Mouse (Mus musculus) heart, embryonic 10.5 days (tissue): ENCODE measurements around the gene Pklr. TPM values are rescaled to one million over a fixed set of nuclear protein-coding genes. Genes with fewer than 3 reads are reported as not detected.

Source experiments
- DNase-seq: peaks from one replicate; pipeline ENCODE4 v3.0.0-alpha.2; 2017; ENCODE audit warnings: low spot score
- H3K27ac ChIP-seq: fragments of 300-500 bp; sonication (generic); 2 replicates; pipeline ENCODE4 v1.5.1; 2016; ENCODE audit warnings: mild to moderate bottlenecking
- H3K27me3 ChIP-seq: fragments of 300-500 bp; sonication (generic); 2 replicates; pipeline ENCODE4 v1.6.1; 2016; ENCODE audit warnings: mild to moderate bottlenecking; ENCODE audit not compliant: poor library complexity, insufficient read depth, severe bottlenecking
- H3K36me3 ChIP-seq: fragments of 300-500 bp; sonication (generic); 2 replicates; pipeline ENCODE4 v1.6.1; 2016; ENCODE audit warnings: mild to moderate bottlenecking, moderate library complexity
- H3K4me1 ChIP-seq: fragments of 300-500 bp; sonication (generic); 2 replicates; pipeline ENCODE4 v1.6.1; 2016; ENCODE audit warnings: mild to moderate bottlenecking
- H3K4me3 ChIP-seq: fragments of 300-500 bp; sonication (generic); 2 replicates; pipeline ENCODE4 v1.5.1; 2016; ENCODE audit warnings: mild to moderate bottlenecking, moderate library complexity
- H3K9me3 ChIP-seq: fragments of 300-500 bp; sonication (generic); 2 replicates; pipeline ENCODE4 v1.6.1; 2016; ENCODE audit warnings: mild to moderate bottlenecking, moderate library complexity
- WGBS: fragments of 180-500 bp; shearing (Covaris S2); methylation state at CpG from one replicate; pipeline ENCODE4 v1.1.7; 2016; 5-methylcytosine and 5-hydroxymethylcytosine counted together
- polyA plus RNA-seq: library from polyadenylated mRNA; unstranded; fragments of >200 nt; fragmentation: Nextera tagmentation; extraction: Ambion mirVana; gene quantifications from 2 replicates; pipeline ENCODE4 v1.2.1, GENCODE M21; 2016

Pklr gene
- polyA plus RNA-seq, 1 experiment from 2014 or later, result 14.7 TPM

GRCm38 (mm10) chr3:89193351-89193750, 57.4 kb downstream of the Pklr start:
- no peak overlapping the region for H3K27ac ChIP-seq
- H3K27me3 ChIP-seq, result peaks cover 5% of the 10 kb centered on the region; the same call in 1 of the 2 replicates
- 83% methylated on average over 1 of the region's 1 CpGs for WGBS
- H3K4me3 ChIP-seq, result no peak overlapping the region
- H3K4me1 ChIP-seq, result peaks cover 18% of the 10 kb centered on the region
- no peak for DNase-seq
- peaks cover 5% of the 10 kb centered on the region for H3K36me3 ChIP-seq
- H3K9me3 ChIP-seq, result no peaks in the 10 kb centered on the region

DNA sequence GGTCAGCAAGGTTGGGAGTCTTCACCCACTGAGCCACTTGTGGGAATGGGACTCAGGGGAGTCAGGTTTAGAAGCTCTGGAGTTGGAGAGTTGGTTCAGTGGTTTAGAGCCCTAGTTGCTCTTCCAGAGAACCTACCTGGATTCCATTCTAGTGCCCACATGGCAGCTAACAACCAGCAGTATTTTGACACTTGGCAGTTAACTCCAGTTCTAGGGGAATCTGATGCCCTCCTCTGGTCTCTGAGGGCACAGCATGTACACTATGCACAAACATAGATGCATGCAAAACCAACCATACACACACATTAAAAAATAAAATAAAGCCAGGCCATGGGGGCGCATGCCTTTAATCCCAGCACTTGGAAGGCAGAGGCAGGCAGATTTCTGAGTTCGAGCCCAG, 57.9 kb downstream of the Pklr start:
- 88% methylated on average over 2 of the region's 2 CpGs for WGBS
- 0 out of 2 replicates have a peak, but pooled peaks cover under 1% of the 10 kb centered on the region for H3K27me3 ChIP-seq
- DNase-seq, result no peak
- peaks cover 13% of the 10 kb centered on the region for H3K4me1 ChIP-seq
- no peak overlapping the region for H3K27ac ChIP-seq
- H3K36me3 ChIP-seq, result no peaks in the 10 kb centered on the region
- H3K9me3 ChIP-seq, result no peaks in the 10 kb centered on the region
- H3K4me3 ChIP-seq, result no peak overlapping the region

Other genes with a start within 250 kb of the Pklr start
- gene Msto1, start 222.1 kb upstream of the Pklr start, polyA plus RNA-seq, result 74.1 and 75.9 TPM in 2 replicates
- gene Ash1l, start 185.5 kb upstream of the Pklr start, polyA plus RNA-seq, result 14.1 and 14.5 TPM in 2 replicates
- 148 and 158 TPM in 2 replicates for gene Dap3, start 185.0 kb upstream of the Pklr start, polyA plus RNA-seq
- 10.1 and 11.6 TPM in 2 replicates for gene Rusc1, start 42.8 kb upstream of the Pklr start, polyA plus RNA-seq
- not detected in 2 replicates for gene Gm43738, start 35.0 kb upstream of the Pklr start, polyA plus RNA-seq
- gene Fdps, start 34.2 kb upstream of the Pklr start, polyA plus RNA-seq, result 220 and 253 TPM in 2 replicates
- gene Hcn3, start 24.1 kb downstream of the Pklr start, polyA plus RNA-seq, result 0.77 and 0.85 TPM in 2 replicates
- gene Clk2, start 28.7 kb downstream of the Pklr start, polyA plus RNA-seq, result 18.4 and 32.2 TPM in 2 replicates
- 104 and 115 TPM in 2 replicates for gene Scamp3, start 41.3 kb downstream of the Pklr start, polyA plus RNA-seq
- 16.4 and 21.0 TPM in 2 replicates for gene Fam189b, start 47.0 kb downstream of the Pklr start, polyA plus RNA-seq
- gene Gba, start 66.8 kb downstream of the Pklr start, polyA plus RNA-seq, result 44.2 and 44.6 TPM in 2 replicates
- gene Thbs3, start 79.0 kb downstream of the Pklr start, polyA plus RNA-seq, result 18.1 and 20.0 TPM in 2 replicates
- 179 and 204 TPM in 2 replicates for gene Mtx1, start 90.9 kb downstream of the Pklr start, polyA plus RNA-seq
- 0.11 and 0.16 TPM in 2 replicates for gene Muc1, start 92.9 kb downstream of the Pklr start, polyA plus RNA-seq
- gene Krtcap2, start 109.8 kb downstream of the Pklr start, polyA plus RNA-seq, result 244 and 260 TPM in 2 replicates
- gene Trim46, start 110.2 kb downstream of the Pklr start, polyA plus RNA-seq, result 0.79 and 1.9 TPM in 2 replicates
- 76.7 and 86.0 TPM in 2 replicates for gene Dpm3, start 123.2 kb downstream of the Pklr start, polyA plus RNA-seq
- gene Slc50a1, start 134.4 kb downstream of the Pklr start, polyA plus RNA-seq, result 39.9 and 42.4 TPM in 2 replicates
- gene Efna1, start 145.0 kb downstream of the Pklr start, polyA plus RNA-seq, result 32.0 and 37.7 TPM in 2 replicates
- gene Efna3, start 186.8 kb downstream of the Pklr start, polyA plus RNA-seq, result 0.71 and 2.5 TPM in 2 replicates
- gene Efna4, start 201.9 kb downstream of the Pklr start, polyA plus RNA-seq, result 10.6 and 19.3 TPM in 2 replicates
- 41.9 and 49.0 TPM in 2 replicates for gene Adam15, start 213.9 kb downstream of the Pklr start, polyA plus RNA-seq
- 0.05 TPM in 1 of 2 replicates, not detected in the other for gene Dcst2, start 225.8 kb downstream of the Pklr start, polyA plus RNA-seq
- 0.10 and 0.11 TPM in 2 replicates for gene Dcst1, start 229.1 kb downstream of the Pklr start, polyA plus RNA-seq